Mouse (Mus musculus) midbrain, embryonic 14.5 days (tissue): ENCODE data around the gene Polr3c. TPM values are rescaled to one million over a fixed set of nuclear protein-coding genes. Genes with fewer than 3 reads are reported as not detected.

Experiments
- ATAC-seq: fragments of 200-750 bp; cut with Nextera tagmentation; 2 replicates; pipeline ENCODE4 v1.8.0; 2017; ENCODE audit warnings: moderate number of reproducible peaks, moderate library complexity; ENCODE audit not compliant: low FRiP score, low TSS enrichment
- DNase-seq: peaks from one replicate; pipeline ENCODE4 v3.0.0-alpha.2; 2015
- H3K27ac ChIP-seq: fragments of 300-500 bp; sonication (generic); replicated peaks from 2 replicates; pipeline ENCODE4 v1.5.1; 2014; ENCODE audit warnings: mild to moderate bottlenecking, low read depth, low read length, moderate library complexity
- H3K27me3 ChIP-seq: fragments of 300-500 bp; sonication (generic); 2 replicates; pipeline ENCODE4 v1.6.1; 2014; ENCODE audit warnings: low read length, control low read depth, mixed read lengths; ENCODE audit not compliant: control insufficient read depth, insufficient read depth
- H3K36me3 ChIP-seq: fragments of 300-500 bp; sonication (generic); 2 replicates; pipeline ENCODE4 v1.6.1; 2014; ENCODE audit warnings: low read length, control low read depth; ENCODE audit not compliant: control insufficient read depth, insufficient read depth
- H3K4me1 ChIP-seq: fragments of 300-500 bp; sonication (generic); 2 replicates; pipeline ENCODE4 v1.6.1; 2014; ENCODE audit warnings: mild to moderate bottlenecking, antibody characterized with exemption, low read length, control low read depth; ENCODE audit not compliant: control insufficient read depth, insufficient read depth
- H3K4me2 ChIP-seq: fragments of 300-500 bp; sonication (generic); 2 replicates; pipeline ENCODE4 v1.6.1; 2014; ENCODE audit warnings: mild to moderate bottlenecking, low read length, moderate library complexity
- H3K4me3 ChIP-seq: fragments of 300-500 bp; sonication (generic); replicated peaks from 2 replicates; pipeline ENCODE4 v1.5.1; 2014; ENCODE audit warnings: low read depth, low read length
- H3K9ac ChIP-seq: fragments of 300-500 bp; sonication (generic); replicated peaks from 2 replicates; pipeline ENCODE4 v1.6.1; 2014; ENCODE audit warnings: mild to moderate bottlenecking, low read length, moderate library complexity
- H3K9me3 ChIP-seq: fragments of 300-500 bp; sonication (generic); 2 replicates; pipeline ENCODE4 v1.6.1; 2016; ENCODE audit warnings: low read length, control low read depth, mixed read lengths; ENCODE audit not compliant: control insufficient read depth
- WGBS: fragments of 180-500 bp; shearing (Covaris S2); extraction: QIAGEN DNeasy Blood & Tissue Kit; methylation state at CpG from one replicate; pipeline ENCODE4 v1.1.7; 2014; 5-methylcytosine and 5-hydroxymethylcytosine counted together
- polyA plus RNA-seq: library from polyadenylated mRNA; unstranded; fragments of >200 nt; fragmentation: Nextera tagmentation; extraction: Ambion mirVana; gene quantifications from 2 replicates; pipeline ENCODE4 v1.2.1, GENCODE M21; 2014

The Polr3c gene
- polyA plus RNA-seq, 1 experiment from 2014 or later: 28.7 TPM

DNA sequence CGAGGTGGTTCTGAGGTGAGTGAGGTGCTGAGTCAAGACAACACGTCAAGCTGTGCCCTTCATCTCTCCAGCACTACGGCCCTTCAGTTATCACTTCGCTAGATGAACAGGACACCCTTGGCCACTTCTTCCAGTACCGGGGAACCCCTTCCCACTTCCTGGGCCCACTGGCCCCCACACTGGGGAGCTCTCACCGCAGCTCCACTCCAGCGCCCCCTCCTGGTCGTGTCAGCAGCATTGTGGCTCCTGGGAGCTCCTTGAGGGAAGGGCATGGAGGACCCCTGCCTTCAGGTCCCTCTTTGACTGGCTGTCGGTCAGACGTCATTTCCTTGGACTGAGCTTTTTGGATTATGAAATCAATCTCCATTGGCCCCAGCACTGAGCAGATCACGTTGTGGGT, 22.6 kb downstream of the Polr3c start:
- Histone ChIP-seq H3K4me3 (no peak overlapping the region), H3K4me1 (0 out of 2 replicates have a peak, but pooled peaks cover 4% of the 10 kb centered on the region), H3K9ac (no peak overlapping the region), H3K9me3 (no peaks in the 10 kb centered on the region), H3K27me3 (peaks cover 5% of the 10 kb centered on the region; the same call in 1 of the 2 replicates), H3K36me3 (peaks cover 37% of the 10 kb centered on the region), H3K27ac (no peak overlapping the region), H3K4me2 (no peak overlapping the region)
- DNase-seq (no peak), ATAC-seq (no peak)
- 62% methylated on average over 11 of the region's 11 CpGs for WGBS

- ATAC-seq (no peak), DNase-seq (no peak)
- Histone ChIP-seq H3K4me1 (peaks cover 11% of the 10 kb centered on the region), H3K36me3 (peaks cover 38% of the 10 kb centered on the region), H3K27me3 (no peaks in the 10 kb centered on the region), H3K4me3 (no peak overlapping the region), H3K9ac (no peak overlapping the region), H3K9me3 (no peaks in the 10 kb centered on the region), H3K4me2 (no peak overlapping the region), H3K27ac (no peak overlapping the region)
- 90% methylated on average over 4 of the region's 4 CpGs for WGBS
Observed at GRCm38 (mm10) chr3:96701003-96701402, 26.4 kb downstream of the Polr3c start.

DNA sequence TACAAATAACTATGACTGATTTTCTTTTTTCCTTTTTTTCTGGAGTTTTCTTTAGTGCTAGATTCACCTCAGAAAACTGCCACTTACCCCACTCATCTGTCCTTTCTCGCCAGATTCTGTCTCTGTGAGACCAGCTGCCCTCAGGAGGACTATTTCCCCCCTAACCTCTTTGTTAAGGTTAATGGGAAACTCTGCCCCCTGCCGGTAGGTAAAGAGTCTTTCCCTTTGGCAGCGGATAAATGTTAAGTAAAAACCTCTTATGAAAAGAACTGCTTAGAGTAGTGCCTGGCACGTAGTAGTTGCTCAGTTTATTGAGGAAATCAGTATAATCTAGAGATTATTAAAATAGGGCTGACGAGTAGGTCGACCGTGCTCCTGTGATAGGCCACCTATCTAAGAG, 27.1 kb downstream of the Polr3c start:
- H3K9me3 ChIP-seq: no peaks in the 10 kb centered on the region
- no peak overlapping the region for H3K4me2 ChIP-seq
- H3K36me3 ChIP-seq: peaks cover 38% of the 10 kb centered on the region
- H3K4me1 ChIP-seq: peaks cover 11% of the 10 kb centered on the region
- ATAC-seq (no peak), DNase-seq (peak; percentile 50)
- H3K27ac ChIP-seq: no peak overlapping the region
- no peak overlapping the region for H3K9ac ChIP-seq
- no peak overlapping the region for H3K4me3 ChIP-seq
- WGBS: 54% methylated on average over 7 of the region's 7 CpGs
- no peaks in the 10 kb centered on the region for H3K27me3 ChIP-seq

DNA sequence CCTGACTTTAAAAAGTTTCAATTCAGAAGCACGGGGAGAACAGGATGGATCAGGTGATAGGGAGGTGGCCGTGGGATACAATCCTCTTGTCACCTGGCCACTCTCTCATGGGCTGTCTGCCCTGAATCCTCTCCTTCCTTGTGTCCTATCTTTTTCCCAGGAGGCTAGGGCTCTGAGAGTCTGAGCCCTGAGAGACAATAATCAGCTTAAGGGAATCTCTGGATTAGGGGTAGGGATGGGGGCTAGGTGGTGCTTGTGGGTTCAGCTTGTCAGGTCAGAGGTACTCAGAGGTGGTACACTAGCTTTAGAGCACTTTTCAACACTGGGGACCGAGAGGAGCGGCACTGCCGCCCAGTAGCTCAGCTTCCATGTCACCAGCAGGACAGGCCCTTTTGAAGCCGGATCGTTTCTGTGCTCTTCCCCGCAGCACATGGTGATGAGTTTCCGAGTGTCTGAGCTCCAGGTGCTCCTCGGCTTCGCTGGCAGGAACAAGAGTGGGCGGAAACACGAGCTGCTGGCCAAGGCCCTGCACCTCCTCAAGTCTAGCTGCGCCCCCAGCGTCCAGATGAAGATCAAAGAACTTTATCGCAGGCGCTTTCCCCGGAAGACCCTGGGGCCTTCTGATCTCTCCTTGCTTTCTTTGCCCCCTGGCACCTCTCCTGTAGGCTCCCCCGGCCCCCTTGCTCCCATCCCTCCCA, 28.3 kb downstream of the Polr3c start:
- Histone ChIP-seq H3K4me1 (peaks cover 11% of the 10 kb centered on the region), H3K9me3 (no peaks in the 10 kb centered on the region), H3K4me2 (no peak overlapping the region), H3K36me3 (peaks cover 33% of the 10 kb centered on the region), H3K27me3 (no peaks in the 10 kb centered on the region), H3K4me3 (no peak overlapping the region), H3K9ac (no peak overlapping the region), H3K27ac (no peak overlapping the region)
- ATAC-seq (no peak), DNase-seq (no peak)
- WGBS: 56% methylated on average over 19 of the region's 19 CpGs

GRCm38 (mm10) chr3:96696766-96697732, 30.4 kb downstream of the Polr3c start:
- Histone ChIP-seq H3K27ac (peak overlapping the region; percentile 91), H3K9me3 (no peaks in the 10 kb centered on the region), H3K9ac (peak overlapping the region; percentile 80), H3K4me1 (peaks cover 11% of the 10 kb centered on the region), H3K4me2 (peak overlapping the region; percentile 73), H3K4me3 (peak overlapping the region; percentile 80), H3K36me3 (peaks cover 18% of the 10 kb centered on the region), H3K27me3 (no peaks in the 10 kb centered on the region)
- WGBS: under 1% methylated on average over 85 of the region's 85 CpGs
- ATAC-seq (peak; percentile 91), DNase-seq (peak; percentile 90)

DNA sequence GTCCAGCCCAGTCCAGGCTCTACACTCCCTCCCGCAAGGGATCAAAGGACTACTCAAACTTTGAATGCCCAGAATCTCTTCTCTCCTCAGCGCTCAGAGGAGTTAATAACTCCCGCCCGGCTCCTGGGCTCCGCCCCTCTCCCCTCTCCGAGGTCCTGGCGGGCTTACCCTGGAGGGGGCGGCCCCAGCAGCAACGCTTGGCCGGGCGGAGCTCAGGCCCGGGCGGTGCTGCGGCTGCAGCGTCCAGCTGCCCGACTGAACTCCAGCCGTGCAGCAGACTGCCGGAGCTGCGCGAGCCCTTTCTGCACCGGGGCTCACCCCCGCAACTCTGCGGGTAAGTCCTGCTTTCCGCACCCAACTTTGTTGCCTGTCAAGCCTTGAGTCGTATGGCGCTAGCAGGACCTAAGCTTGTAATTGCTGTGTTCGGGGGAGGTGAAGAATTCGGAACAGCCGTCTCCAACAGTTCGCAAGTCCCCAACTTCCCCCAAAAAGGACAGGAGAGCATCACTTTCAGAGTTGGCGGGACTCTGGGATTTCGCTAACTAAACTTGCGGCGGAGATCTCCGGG, 31.1 kb downstream of the Polr3c start, which contains the start of gene Pias3:
Gene Pias3, plus strand, starts transcription at position 187 of the 568 bp plus-strand sequence.
- no peaks in the 10 kb centered on the region for H3K9me3 ChIP-seq
- H3K4me2 ChIP-seq: peak within 1 kb of the TSS; percentile 73
- DNase-seq: peak; percentile 77
- peaks cover 11% of the 10 kb centered on the region for H3K4me1 ChIP-seq
- peak within 1 kb of the TSS; percentile 80 for H3K4me3 ChIP-seq
- H3K27ac ChIP-seq: peak within 1 kb of the TSS; percentile 91
- ATAC-seq: peak; percentile 62; the same call in 1 of the 2 replicates
- under 1% methylated on average over 35 of the region's 35 CpGs for WGBS
- H3K36me3 ChIP-seq: peaks cover 11% of the 10 kb centered on the region; the same call in 1 of the 2 replicates
- peak within 1 kb of the TSS; percentile 80 for H3K9ac ChIP-seq
- H3K27me3 ChIP-seq: no peaks in the 10 kb centered on the region

DNA sequence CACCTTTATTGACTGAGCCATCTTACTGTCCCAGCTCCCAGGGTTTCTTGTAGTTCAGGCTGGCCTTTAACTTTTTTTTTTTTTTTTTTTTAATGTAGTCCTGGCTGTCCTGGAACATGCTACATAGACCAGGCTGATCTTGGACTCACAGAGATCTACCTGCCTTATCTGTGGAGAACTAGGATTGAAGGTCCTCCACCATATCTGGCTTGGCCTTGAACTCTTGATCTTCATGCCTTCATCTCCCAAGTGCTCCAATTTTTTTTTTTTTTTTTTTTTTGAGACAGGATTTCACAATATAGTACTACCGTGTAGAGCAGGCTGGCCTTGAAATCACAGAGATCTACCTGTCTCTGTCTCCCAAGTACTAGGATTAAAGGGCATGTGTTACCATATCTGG, 33.8 kb downstream of the Polr3c start:
- Histone ChIP-seq H3K4me3 (no peak overlapping the region), H3K9ac (no peak overlapping the region), H3K27me3 (no peaks in the 10 kb centered on the region), H3K4me2 (no peak overlapping the region), H3K9me3 (no peaks in the 10 kb centered on the region), H3K27ac (no peak overlapping the region), H3K4me1 (peaks cover 15% of the 10 kb centered on the region), H3K36me3 (no peaks in the 10 kb centered on the region)
- DNase-seq (no peak), ATAC-seq (no peak)
- WGBS: 96% methylated on average over 1 of the region's 1 CpGs

GRCm38 (mm10) chr3:96692506-96692905, 34.9 kb downstream of the Polr3c start:
- peak; percentile 33 for DNase-seq
- no peaks in the 10 kb centered on the region for H3K9me3 ChIP-seq
- H3K4me3 ChIP-seq: no peak overlapping the region
- peaks cover 9% of the 10 kb centered on the region for H3K4me1 ChIP-seq
- no peaks in the 10 kb centered on the region for H3K36me3 ChIP-seq
- H3K4me2 ChIP-seq: no peak overlapping the region
- 14% methylated on average over 3 of the region's 3 CpGs for WGBS
- H3K27me3 ChIP-seq: no peaks in the 10 kb centered on the region
- no peak overlapping the region for H3K27ac ChIP-seq
- ATAC-seq: no peak
- no peak overlapping the region for H3K9ac ChIP-seq
